Mouse (Mus musculus) liver, embryonic 11.5 days (tissue): ENCODE data around the gene Fbxw15. TPM values are rescaled to one million over a fixed set of nuclear protein-coding genes. Genes with fewer than 3 reads are reported as not detected.

Source experiments
- ATAC-seq: fragments of 200-750 bp; cut with Nextera tagmentation; replicated peaks from 2 replicates; pipeline ENCODE4 v1.8.0; 2017; ENCODE audit warnings: moderate number of reproducible peaks, mild to moderate bottlenecking, moderate TSS enrichment, moderate library complexity; ENCODE audit not compliant: low FRiP score
- DNase-seq: peaks from one replicate; pipeline ENCODE4 v3.0.0-alpha.2; 2017; ENCODE audit warnings: low spot score
- H3K27ac ChIP-seq: fragments of 300-500 bp; sonication (generic); 2 replicates; pipeline ENCODE4 v1.5.1; 2014; ENCODE audit warnings: mild to moderate bottlenecking, low read depth, low read length, control low read depth
- H3K27me3 ChIP-seq: fragments of 300-500 bp; sonication (generic); replicated peaks from 2 replicates; pipeline ENCODE4 v1.6.1; 2014; ENCODE audit warnings: low read length, mixed read lengths; ENCODE audit not compliant: control insufficient read depth, insufficient read depth
- H3K36me3 ChIP-seq: fragments of 300-500 bp; sonication (generic); 2 replicates; pipeline ENCODE4 v1.6.1; 2014; ENCODE audit warnings: mild to moderate bottlenecking, low read length, moderate library complexity, mixed read lengths; ENCODE audit not compliant: control insufficient read depth, insufficient read depth
- H3K4me1 ChIP-seq: fragments of 300-500 bp; sonication (generic); replicated peaks from 2 replicates; pipeline ENCODE4 v1.6.1; 2014; ENCODE audit warnings: low read length, mixed read lengths; ENCODE audit not compliant: control insufficient read depth, insufficient read depth
- H3K4me2 ChIP-seq: fragments of 300-500 bp; sonication (generic); 2 replicates; pipeline ENCODE4 v1.6.1; 2014; ENCODE audit warnings: mild to moderate bottlenecking, control low read depth, moderate library complexity
- H3K4me3 ChIP-seq: fragments of 300-500 bp; sonication (generic); 2 replicates; pipeline ENCODE4 v1.5.1; 2014; ENCODE audit warnings: low read depth, low read length, control low read depth
- H3K9ac ChIP-seq: fragments of 300-500 bp; sonication (generic); 2 replicates; pipeline ENCODE4 v1.6.1; 2014; ENCODE audit warnings: low read depth, low read length, control low read depth
- H3K9me3 ChIP-seq: fragments of 300-500 bp; sonication (generic); 2 replicates; pipeline ENCODE4 v1.6.1; 2016; ENCODE audit warnings: low read length, inconsistent platforms, mixed read lengths; ENCODE audit not compliant: control insufficient read depth
- WGBS: fragments of 180-500 bp; shearing (Covaris S2); extraction: QIAGEN DNeasy Blood & Tissue Kit; methylation state at CpG from one replicate; pipeline ENCODE4 v1.1.7; 2014; 5-methylcytosine and 5-hydroxymethylcytosine counted together
- polyA plus RNA-seq: library from polyadenylated mRNA; unstranded; fragments of >200 nt; fragmentation: Nextera tagmentation; extraction: Ambion mirVana; gene quantifications from 2 replicates; pipeline ENCODE4 v1.2.1, GENCODE M21; 2014

Fbxw15 gene
- polyA plus RNA-seq, 1 experiment from 2014 or later: not detected

GRCm38 (mm10) chr9:109523385-109524064, 44.5 kb downstream of the Fbxw15 start:
- H3K9ac ChIP-seq: no peak overlapping the region
- ATAC-seq: no peak
- H3K27me3 ChIP-seq: no peaks in the 10 kb centered on the region
- H3K4me2 ChIP-seq: no peak overlapping the region
- no peaks in the 10 kb centered on the region for H3K9me3 ChIP-seq
- H3K4me1 ChIP-seq: no peaks in the 10 kb centered on the region
- no peak overlapping the region for H3K27ac ChIP-seq
- DNase-seq: no peak
- 77% methylated on average over 5 of the region's 5 CpGs for WGBS
- no peaks in the 10 kb centered on the region for H3K36me3 ChIP-seq
- no peak overlapping the region for H3K4me3 ChIP-seq

Other genes with a start within 250 kb of the Fbxw15 start
- not detected in 2 replicates for gene Fbxw28, start 228.6 kb downstream of the Fbxw15 start, polyA plus RNA-seq
- not detected in 2 replicates for gene Fbxw22, start 164.0 kb downstream of the Fbxw15 start, polyA plus RNA-seq
- gene Fbxw16, start 119.1 kb downstream of the Fbxw15 start, polyA plus RNA-seq: not detected in 2 replicates
- not detected in 2 replicates for gene Fbxw19, start 72.4 kb downstream of the Fbxw15 start, polyA plus RNA-seq
- not detected in 2 replicates for gene Fbxw24, start 57.8 kb upstream of the Fbxw15 start, polyA plus RNA-seq
- gene Fbxw25, start 96.4 kb upstream of the Fbxw15 start, polyA plus RNA-seq: not detected in 2 replicates
- gene Fbxw18, start 134.4 kb upstream of the Fbxw15 start, polyA plus RNA-seq: 0.11 and 0.12 TPM in 2 replicates
- gene Fbxw26, start 177.8 kb upstream of the Fbxw15 start, polyA plus RNA-seq: 0.09 TPM in 1 of 2 replicates, not detected in the other
- gene Fbxw27, start 222.4 kb upstream of the Fbxw15 start, polyA plus RNA-seq: not detected in 2 replicates
- not detected in 2 replicates for gene Spink8, start 244.0 kb upstream of the Fbxw15 start, polyA plus RNA-seq